Mouse (Mus musculus) midbrain, embryonic 11.5 days (tissue): ENCODE data around the gene Tmem156. TPM values are rescaled to one million over a fixed set of nuclear protein-coding genes. Genes with fewer than 3 reads are reported as not detected.

ENCODE experiments used
- ATAC-seq: fragments of 200-750 bp; cut with Nextera tagmentation; 2 replicates; pipeline ENCODE4 v1.8.0; 2017; ENCODE audit warnings: moderate TSS enrichment, moderate library complexity; ENCODE audit not compliant: low FRiP score
- DNase-seq: peaks from one replicate; pipeline ENCODE4 v3.0.0; 2015; ENCODE audit warnings: low spot score; ENCODE audit errors: missing footprints
- H3K27ac ChIP-seq: fragments of 300-500 bp; sonication (generic); 2 replicates; pipeline ENCODE4 v1.5.1; 2014; ENCODE audit warnings: low read depth, low read length
- H3K27me3 ChIP-seq: fragments of 300-500 bp; sonication (generic); 2 replicates; pipeline ENCODE4 v1.6.1; 2014; ENCODE audit warnings: mild to moderate bottlenecking, low read length, moderate library complexity, mixed read lengths; ENCODE audit not compliant: control insufficient read depth, insufficient read depth
- H3K36me3 ChIP-seq: fragments of 300-500 bp; sonication (generic); 2 replicates; pipeline ENCODE4 v1.6.1; 2014; ENCODE audit warnings: mild to moderate bottlenecking, low read length, moderate library complexity, mixed read lengths; ENCODE audit not compliant: control insufficient read depth, insufficient read depth
- H3K4me1 ChIP-seq: fragments of 300-500 bp; sonication (generic); 2 replicates; pipeline ENCODE4 v1.6.1; 2014; ENCODE audit warnings: low read length; ENCODE audit not compliant: control insufficient read depth, insufficient read depth
- H3K4me2 ChIP-seq: fragments of 300-500 bp; sonication (generic); 2 replicates; pipeline ENCODE4 v1.6.1; 2014; ENCODE audit warnings: mild to moderate bottlenecking, moderate library complexity
- H3K4me3 ChIP-seq: fragments of 300-500 bp; sonication (generic); 2 replicates; pipeline ENCODE4 v1.5.1; 2014; ENCODE audit warnings: low read depth, low read length
- H3K9ac ChIP-seq: fragments of 300-500 bp; sonication (generic); 2 replicates; pipeline ENCODE4 v1.6.1; 2014; ENCODE audit warnings: low read length
- H3K9me3 ChIP-seq: fragments of 300-500 bp; sonication (generic); 2 replicates; pipeline ENCODE4 v1.6.1; 2016; ENCODE audit warnings: low read length; ENCODE audit not compliant: control insufficient read depth
- WGBS: fragments of 180-500 bp; shearing (Covaris S2); extraction: QIAGEN DNeasy Blood & Tissue Kit; methylation state at CpG from one replicate; pipeline ENCODE4 v1.1.7; 2014; 5-methylcytosine and 5-hydroxymethylcytosine counted together
- polyA plus RNA-seq: library from polyadenylated mRNA; unstranded; fragments of >200 nt; fragmentation: Nextera tagmentation; extraction: Ambion mirVana; gene quantifications from 2 replicates; pipeline ENCODE4 v1.2.1, GENCODE M21; 2014

The Tmem156 gene
- polyA plus RNA-seq: 0.19 TPM in 1 of 2 replicates, not detected in the other

DNA sequence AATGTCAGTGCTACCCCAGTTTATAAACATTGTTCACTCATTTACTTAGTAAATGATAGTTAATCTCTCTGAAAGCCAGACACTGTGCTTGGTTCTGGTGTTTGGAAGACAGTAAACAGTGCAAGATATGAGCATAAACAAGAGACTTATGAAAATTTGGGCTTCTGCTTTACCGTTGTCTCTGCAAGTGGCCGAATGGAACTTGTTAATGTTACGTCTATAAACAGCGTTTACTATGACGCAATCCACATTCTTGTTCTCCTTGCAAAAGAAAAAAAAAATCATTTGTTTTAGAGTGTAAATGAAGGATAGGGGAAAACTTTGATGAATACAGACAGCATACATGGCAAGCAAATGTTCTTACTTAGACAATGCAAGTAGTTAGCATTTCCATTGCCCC is at the start of gene Tmem156:
TSS of gene Tmem156 (minus strand) at position 212 of the 400 bp plus-strand sequence.
- ATAC-seq: no peak
- H3K27me3 ChIP-seq: no peaks in the 10 kb centered on the region
- 92% methylated on average over 5 of the region's 5 CpGs for WGBS

GRCm38 (mm10) chr5:65141242-65141641 is 49.3 kb upstream of the Tmem156 start:
- DNase-seq: no peak
- no peak overlapping the region for H3K4me2 ChIP-seq
- H3K9ac ChIP-seq: no peak overlapping the region
- H3K9me3 ChIP-seq: no peaks in the 10 kb centered on the region
- H3K4me3 ChIP-seq: no peak overlapping the region
- WGBS: 92% methylated on average over 8 of the region's 8 CpGs
- H3K4me1 ChIP-seq: no peaks in the 10 kb centered on the region
- no peak for ATAC-seq
- no peaks in the 10 kb centered on the region for H3K36me3 ChIP-seq
- H3K27ac ChIP-seq: no peak overlapping the region
- no peaks in the 10 kb centered on the region for H3K27me3 ChIP-seq

More for the DNA sequence above, at the start of gene Tmem156:
- Histone ChIP-seq H3K9me3 (no peaks in the 10 kb centered on the region), H3K4me2 (no peak within 1 kb of the TSS), H3K27ac (no peak within 1 kb of the TSS), H3K9ac (no peak within 1 kb of the TSS), H3K36me3 (no peaks in the 10 kb centered on the region), H3K4me3 (no peak within 1 kb of the TSS), H3K4me1 (no peaks in the 10 kb centered on the region)
- DNase-seq: no peak

- H3K4me2 ChIP-seq: no peak overlapping the region
- H3K9ac ChIP-seq: no peak overlapping the region
- 81% methylated on average over 6 of the region's 6 CpGs for WGBS
- ATAC-seq (no peak), DNase-seq (no peak)
- no peaks in the 10 kb centered on the region for H3K4me1 ChIP-seq
- no peaks in the 10 kb centered on the region for H3K27me3 ChIP-seq
- no peak overlapping the region for H3K4me3 ChIP-seq
- no peaks in the 10 kb centered on the region for H3K36me3 ChIP-seq
- no peaks in the 10 kb centered on the region for H3K9me3 ChIP-seq
- H3K27ac ChIP-seq: no peak overlapping the region
Measured at GRCm38 (mm10) chr5:65137073-65137472, 45.1 kb upstream of the Tmem156 start.

DNA sequence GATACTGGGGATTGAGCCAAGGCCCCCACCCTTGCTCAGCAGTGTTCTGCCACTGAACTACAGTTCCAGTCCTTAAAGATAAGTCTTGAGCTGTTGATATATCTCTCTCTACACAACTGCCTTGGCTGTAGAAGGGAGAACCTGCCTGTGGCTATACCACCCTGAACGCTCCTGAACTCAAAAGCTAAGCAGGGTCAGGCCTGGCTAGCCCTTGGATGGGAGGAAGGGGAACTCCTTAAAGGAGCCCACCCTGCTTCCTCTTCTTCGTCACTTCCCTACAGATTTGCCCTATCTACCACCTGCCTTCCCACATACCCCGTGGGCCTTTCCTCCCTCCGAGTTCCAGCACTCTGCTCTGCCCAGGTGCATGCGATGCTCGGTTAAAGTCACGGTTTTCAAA is 44.2 kb upstream of the Tmem156 start:
- no peak overlapping the region for H3K27ac ChIP-seq
- ATAC-seq (no peak), DNase-seq (no peak)
- H3K36me3 ChIP-seq: no peaks in the 10 kb centered on the region
- no peaks in the 10 kb centered on the region for H3K9me3 ChIP-seq
- H3K4me3 ChIP-seq: no peak overlapping the region
- H3K27me3 ChIP-seq: no peaks in the 10 kb centered on the region
- H3K4me1 ChIP-seq: peaks cover 5% of the 10 kb centered on the region; the same call in 1 of the 2 replicates
- no peak overlapping the region for H3K4me2 ChIP-seq
- WGBS: 86% methylated on average over 7 of the region's 7 CpGs
- no peak overlapping the region for H3K9ac ChIP-seq

DNA sequence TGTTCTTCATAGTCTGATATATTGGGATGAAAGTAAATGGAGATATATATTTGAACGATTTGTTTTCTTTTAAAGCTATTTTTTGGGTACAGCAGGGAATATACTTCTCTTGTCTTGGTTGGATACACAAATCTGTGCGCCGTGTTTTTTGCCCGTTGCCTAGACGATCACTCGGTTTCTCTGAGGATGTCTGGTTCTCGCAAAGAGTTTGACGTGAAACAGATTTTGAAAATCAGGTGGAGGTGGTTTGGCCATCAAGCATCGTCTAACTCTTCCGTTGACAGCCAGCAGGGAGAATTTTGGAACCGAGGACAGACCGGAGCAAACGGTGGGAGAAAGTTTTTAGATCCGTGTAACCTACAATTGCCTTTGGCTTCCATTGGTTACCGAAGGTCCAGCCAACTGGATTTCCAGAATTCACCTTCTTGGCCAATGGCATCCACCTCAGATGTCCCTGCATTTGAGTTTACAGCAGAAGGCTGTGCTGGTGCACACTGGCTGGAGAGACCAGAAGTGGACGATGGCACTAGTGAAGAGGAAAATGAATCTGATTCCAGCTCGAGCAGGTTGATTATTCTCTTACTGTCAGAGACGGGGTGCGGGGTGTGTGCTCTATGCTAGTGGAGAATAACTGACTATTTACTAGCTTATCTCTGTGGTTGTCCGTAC is 39.4 kb upstream of the Tmem156 start:
- Histone ChIP-seq H3K4me1 (peaks cover 5% of the 10 kb centered on the region; the same call in 1 of the 2 replicates), H3K9me3 (no peaks in the 10 kb centered on the region), H3K4me2 (peak overlapping the region; percentile 74), H3K4me3 (peak overlapping the region; percentile 49), H3K9ac (peak overlapping the region; percentile 60), H3K27me3 (no peaks in the 10 kb centered on the region), H3K36me3 (no peaks in the 10 kb centered on the region), H3K27ac (peak overlapping the region; percentile 62)
- ATAC-seq (peak; percentile 23; the same call in 1 of the 2 replicates), DNase-seq (peak; percentile 95)
- 12% methylated on average over 20 of the region's 20 CpGs for WGBS

- peak overlapping the region; percentile 74 for H3K4me2 ChIP-seq
- peak overlapping the region; percentile 49 for H3K4me3 ChIP-seq
- peak overlapping the region; percentile 60; the same call in 1 of the 2 replicates for H3K9ac ChIP-seq
- peak overlapping the region; percentile 62 for H3K27ac ChIP-seq
- ATAC-seq (peak; percentile 95), DNase-seq (peak; percentile 95)
- H3K9me3 ChIP-seq: no peaks in the 10 kb centered on the region
- no peaks in the 10 kb centered on the region for H3K36me3 ChIP-seq
- WGBS: under 1% methylated on average over 12 of the region's 12 CpGs
- no peaks in the 10 kb centered on the region for H3K27me3 ChIP-seq
- peaks cover 5% of the 10 kb centered on the region; the same call in 1 of the 2 replicates for H3K4me1 ChIP-seq
Measured at GRCm38 (mm10) chr5:65130528-65131210, 38.7 kb upstream of the Tmem156 start.

DNA sequence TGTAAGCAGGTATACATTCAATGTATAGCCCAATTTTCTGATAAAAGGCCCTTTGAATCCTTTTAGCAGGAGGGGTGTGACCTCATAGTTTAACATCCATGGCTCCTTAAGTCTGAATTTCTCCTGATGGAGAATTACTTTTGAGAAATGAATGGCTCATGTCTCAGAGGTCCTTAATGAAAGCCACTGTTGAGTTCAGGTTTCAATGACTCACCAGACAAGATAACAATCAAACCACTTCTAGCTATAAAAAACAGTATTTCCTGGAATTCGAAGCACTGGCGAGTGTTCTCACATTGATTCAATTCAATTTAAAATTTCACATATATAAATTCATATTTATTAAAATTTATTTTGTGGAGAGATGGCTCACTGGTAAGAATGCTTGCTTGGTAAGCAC is 36.5 kb upstream of the Tmem156 start:
- DNase-seq (no peak), ATAC-seq (no peak)
- WGBS: 83% methylated on average over 2 of the region's 2 CpGs

GRCm38 (mm10) chr5:65126137-65126536 is 34.2 kb upstream of the Tmem156 start:
- no peak for ATAC-seq
- WGBS: 89% methylated on average over 1 of the region's 1 CpGs
- Histone ChIP-seq H3K27ac (no peak overlapping the region), H3K9me3 (no peaks in the 10 kb centered on the region), H3K4me1 (no peaks in the 10 kb centered on the region), H3K27me3 (no peaks in the 10 kb centered on the region), H3K4me2 (no peak overlapping the region), H3K36me3 (no peaks in the 10 kb centered on the region), H3K9ac (no peak overlapping the region), H3K4me3 (no peak overlapping the region)
- no peak for DNase-seq

More for the DNA sequence above, 36.5 kb upstream of the Tmem156 start:
- Histone ChIP-seq H3K27ac (no peak overlapping the region), H3K9me3 (no peaks in the 10 kb centered on the region), H3K4me1 (peaks cover 5% of the 10 kb centered on the region; the same call in 1 of the 2 replicates), H3K4me2 (no peak overlapping the region), H3K9ac (no peak overlapping the region), H3K27me3 (no peaks in the 10 kb centered on the region), H3K36me3 (no peaks in the 10 kb centered on the region), H3K4me3 (no peak overlapping the region)

GRCm38 (mm10) chr5:65122616-65123015 is 30.7 kb upstream of the Tmem156 start:
- H3K9me3 ChIP-seq: no peaks in the 10 kb centered on the region
- DNase-seq: no peak
- no peak for ATAC-seq
- WGBS: 92% methylated on average over 3 of the region's 3 CpGs
- H3K27me3 ChIP-seq: no peaks in the 10 kb centered on the region
- no peaks in the 10 kb centered on the region for H3K4me1 ChIP-seq
- H3K9ac ChIP-seq: no peak overlapping the region
- no peaks in the 10 kb centered on the region for H3K36me3 ChIP-seq
- H3K4me2 ChIP-seq: no peak overlapping the region
- no peak overlapping the region for H3K27ac ChIP-seq
- no peak overlapping the region for H3K4me3 ChIP-seq
